Mouse (Mus musculus) kidney, postnatal 4 days (tissue): Measurements from ENCODE around the gene Btk.
A peak's percentile ranks its signal among the peaks of the same experiment; 100 is the strongest.

ENCODE experiments used
- DNase-seq, 2 experiments: peaks; one replicate each; pipeline ENCODE4 v3.0.0; 2021; ENCODE audit warnings: mixed read lengths in 2 of 2

Gene Btk

GRCm38 (mm10) chrX:134580528-134581305, 2.7 kb downstream of the Btk start:
- no peak for DNase-seq

- DNase-seq: no peak
These were observed 5.5 kb downstream of the Btk start for GRCm38 (mm10) chrX:134577896-134578295.

- DNase-seq: no peak
These were observed 16.7 kb downstream of the Btk start for GRCm38 (mm10) chrX:134566536-134567222.

GRCm38 (mm10) chrX:134564326-134564725, 19.0 kb downstream of the Btk start:
- DNase-seq: no peak

- no peak for DNase-seq
These were observed 28.9 kb downstream of the Btk start for GRCm38 (mm10) chrX:134554425-134554824.

- no peak for DNase-seq
These were observed 30.0 kb downstream of the Btk start for GRCm38 (mm10) chrX:134553326-134553725.

- peak in 1 of 2 experiments; percentile 20 for DNase-seq
These were observed 32.5 kb downstream of the Btk start for GRCm38 (mm10) chrX:134550903-134551302.

- no peak for DNase-seq
These were observed 36.0 kb downstream of the Btk start for GRCm38 (mm10) chrX:134547330-134547729.

GRCm38 (mm10) chrX:134541955-134542308, 41.4 kb downstream of the Btk start:
- DNase-seq: no peak

GRCm38 (mm10) chrX:134541145-134541954, 42.0 kb downstream of the Btk start, which contains the start of gene Timm8a1:
TSS of gene Timm8a1 (minus strand) at chrX:134541865.
- DNase-seq: peak; percentile 74 to 83

GRCm38 (mm10) chrX:134540414-134541135, 42.8 kb downstream of the Btk start:
- peak; percentile 2 to 12 for DNase-seq

GRCm38 (mm10) chrX:134539795-134540194, 43.6 kb downstream of the Btk start:
- DNase-seq: peak in 1 of 2 experiments; percentile 8

GRCm38 (mm10) chrX:134533346-134533745, 50.0 kb downstream of the Btk start:
- DNase-seq: no peak

GRCm38 (mm10) chrX:134525260-134525659, 58.1 kb downstream of the Btk start:
- no peak for DNase-seq

GRCm38 (mm10) chrX:134523772-134524171, 59.6 kb downstream of the Btk start:
- no peak for DNase-seq

- DNase-seq: no peak
These were observed 73.9 kb downstream of the Btk start for GRCm38 (mm10) chrX:134509473-134509872.

GRCm38 (mm10) chrX:134507977-134508376, 75.4 kb downstream of the Btk start:
- no peak for DNase-seq

- DNase-seq: no peak
These were observed 82.7 kb downstream of the Btk start for GRCm38 (mm10) chrX:134500651-134501050.
